ENCODE assay signal across 20 mouse cellular contexts in the genomic region with DNA sequence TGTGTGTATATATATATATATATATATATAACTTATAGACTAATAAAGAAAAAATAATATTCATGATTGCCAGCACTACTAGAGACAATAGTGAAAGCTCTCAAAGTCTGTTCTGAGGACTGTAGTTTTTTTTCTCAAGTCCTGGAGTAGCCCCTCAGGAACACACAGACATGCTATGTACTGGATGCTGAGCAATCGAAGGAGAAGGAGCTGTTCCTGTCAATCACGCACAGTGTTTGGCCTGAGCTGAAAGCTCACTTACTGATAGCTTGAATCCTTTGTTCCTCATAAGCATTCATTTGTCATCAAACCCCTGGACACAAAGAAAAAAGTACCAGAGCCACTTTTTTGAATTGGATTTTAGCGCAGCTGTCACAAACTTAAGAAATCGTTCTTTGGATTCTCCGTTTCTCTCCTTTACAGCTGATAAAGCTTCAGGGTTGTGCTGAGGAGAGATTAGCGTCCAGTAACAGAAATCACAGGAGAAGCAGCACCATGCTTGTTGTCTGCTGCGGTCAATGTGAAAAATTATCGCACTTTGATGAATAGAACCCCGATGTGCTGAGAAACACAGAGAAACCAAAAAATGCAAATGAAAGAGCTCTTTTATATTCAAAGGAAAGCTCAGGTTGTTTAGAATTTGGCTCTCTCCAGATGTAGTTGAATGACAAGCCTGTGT.
DNase-seq lines count a peak whose midpoint lies in the region; ATAC-seq and TF ChIP-seq lines count a peak whose summit lies in the region.
"Had no signal": no experiment of that assay in that cellular context is flagged by ENCODE, and none has a peak within 500 bp of the region (broad histone marks: within the 10 kb centered on the region; RNA-seq: fewer than 3 reads in every experiment).

No protein-coding gene starts in this region.

- no peak overlapping the region for H3K9ac ChIP-seq in hindbrain, embryonic 14.5 days
- H3K9ac ChIP-seq in midbrain, embryonic 15.5 days, result 0 out of 2 replicates have a peak overlapping the region, but pooled peaks have one; percentile 4
- H3K9ac ChIP-seq: liver, postnatal 0 days; neural tube, embryonic 13.5 days had no signal

- DNase-seq in brain, adult 2 months (ENCODE audit: low read depth, low spot score), result peak; percentile 3
- DNase-seq in brain, embryonic 14.5 days (ENCODE audit: low read depth), result peak; percentile 61
- peak; percentile 26 for DNase-seq in hindbrain, embryonic 14.5 days (ENCODE audit: low spot score)
- DNase-seq in spleen, postnatal 36 days (ENCODE audit: low spot score in 2 of 2), result no peak
- DNase-seq in ovary, postnatal 36 days (ENCODE audit: low spot score), result no peak
- DNase-seq in urinary bladder, postnatal 36 days (ENCODE audit: low spot score in 2 of 2), result no peak
- DNase-seq: adrenal gland, adult 2 months; cerebellum, postnatal 14 days; heart, postnatal 10 days; kidney, adult 18-20 months; kidney, postnatal 10 days; left cerebral cortex, postnatal 4 days; liver; liver, postnatal 0 days; lung, postnatal 14 days; right cerebral cortex, postnatal 14 days had no signal

- no peak for TF ChIP-seq CTCF in brain, embryonic 14.5 days (IDR thresholded peaks at IDR 0.05; ENCODE audit: borderline replicate concordance, extremely low read depth, insufficient read depth, insufficient read length)

- no peak for TF ChIP-seq POLR2A in brain, embryonic 14.5 days (IDR thresholded peaks at IDR 0.05; ENCODE audit: borderline replicate concordance, extremely low read depth, insufficient read depth, insufficient read length, poor library complexity, severe bottlenecking)

- peak overlapping the region; percentile 37 for H3K4me2 ChIP-seq in hindbrain, embryonic 14.5 days (replicated peaks)
- peak overlapping the region; percentile 35 for H3K4me2 ChIP-seq in midbrain, embryonic 15.5 days
- H3K4me2 ChIP-seq: heart, embryonic 11.5 days; neural tube, embryonic 13.5 days had no signal

- H3K4me1 ChIP-seq in hindbrain, embryonic 14.5 days (replicated peaks; ENCODE audit: control insufficient read depth, insufficient read depth, low read length), result no peaks in the 10 kb centered on the region
- 0 out of 2 replicates have a peak, but pooled peaks cover 7% of the 10 kb centered on the region for H3K4me1 ChIP-seq in midbrain, embryonic 15.5 days
- H3K4me1 ChIP-seq: neural tube, embryonic 13.5 days had no signal

- no peaks in the 10 kb centered on the region for H3K36me3 ChIP-seq in hindbrain, embryonic 14.5 days (replicated peaks; ENCODE audit: control insufficient read depth, insufficient read depth)
- no peaks in the 10 kb centered on the region for H3K36me3 ChIP-seq in midbrain, embryonic 15.5 days (replicated peaks)
- H3K36me3 ChIP-seq: neural tube, embryonic 13.5 days had no signal

- no peak overlapping the region for H3K4me3 ChIP-seq in hindbrain, embryonic 14.5 days (replicated peaks; ENCODE audit: low read length)
- no peak overlapping the region for H3K4me3 ChIP-seq in midbrain, embryonic 15.5 days
- H3K4me3 ChIP-seq: left cerebral cortex, adult 2 months; neural tube, embryonic 13.5 days had no signal

- no peaks in the 10 kb centered on the region for H3K27me3 ChIP-seq in hindbrain, embryonic 14.5 days (ENCODE audit: control insufficient read depth, insufficient read depth, low read length)
- no peaks in the 10 kb centered on the region for H3K27me3 ChIP-seq in midbrain, embryonic 15.5 days (replicated peaks)
- H3K27me3 ChIP-seq: neural tube, embryonic 13.5 days had no signal

- WGBS in hindbrain, embryonic 14.5 days, result 49% methylated on average over 9 of the region's 9 CpGs
- 38% methylated on average over 9 of the region's 9 CpGs for WGBS in midbrain, embryonic 15.5 days

- H3K9me3 ChIP-seq in hindbrain, embryonic 14.5 days (ENCODE audit: control insufficient read depth, low read length), result no peaks in the 10 kb centered on the region
- H3K9me3 ChIP-seq in midbrain, embryonic 15.5 days, result no peaks in the 10 kb centered on the region
- H3K9me3 ChIP-seq: neural tube, embryonic 13.5 days had no signal

- H3K27ac ChIP-seq in hindbrain, embryonic 14.5 days, result no peak overlapping the region; the same call in 1 of the 2 replicates
- H3K27ac ChIP-seq in midbrain, embryonic 15.5 days, result no peak overlapping the region; the same call in 1 of the 2 replicates
- H3K27ac ChIP-seq: left cerebral cortex, adult 2 months; neural tube, embryonic 13.5 days had no signal

- ATAC-seq in hindbrain, embryonic 14.5 days (ENCODE audit: low FRiP score), result no peak
- peak; percentile 94 for ATAC-seq in midbrain, embryonic 15.5 days (replicated peaks)
- ATAC-seq: liver, postnatal 0 days had no signal

Comparison
In these comparisons a context has a peak if more than half of its experiments do, and no peak if none do; other contexts are left out.
1. DNase-seq: peak in brain, adult 2 months (single experiment), brain, embryonic 14.5 days (single experiment) and hindbrain, embryonic 14.5 days (single experiment); none in spleen, postnatal 36 days (0 of 2), ovary, postnatal 36 days (single experiment) and urinary bladder, postnatal 36 days (0 of 2).